Mouse (Mus musculus) kidney, postnatal 36 days (tissue): ENCODE data around the gene Thbs3.

Experiments used
- DNase-seq, 2 experiments: peaks; one replicate each; pipeline ENCODE4 v3.0.0; 2021 to 2022; ENCODE audit warnings: mixed read lengths in 2 of 2

Gene Thbs3

GRCm38 (mm10) chr3:89214681-89215411 lies at the start of gene Thbs3:
Gene Thbs3, plus strand, starts transcription at chr3:89215180.
- DNase-seq = peak in 1 of 2 experiments; percentile 29

GRCm38 (mm10) chr3:89165268-89165870 lies 49.6 kb upstream of the Thbs3 start:
- DNase-seq = no peak

- no peak for DNase-seq
These were observed 48.0 kb upstream of the Thbs3 start for GRCm38 (mm10) chr3:89166945-89167344.

- DNase-seq = no peak
These were observed 40.1 kb upstream of the Thbs3 start for GRCm38 (mm10) chr3:89174844-89175243.

- no peak for DNase-seq
These were observed 39.4 kb upstream of the Thbs3 start for GRCm38 (mm10) chr3:89175544-89175943.

- no peak for DNase-seq
These were observed 38.6 kb upstream of the Thbs3 start for GRCm38 (mm10) chr3:89176421-89176820.

GRCm38 (mm10) chr3:89177242-89178106 lies 37.5 kb upstream of the Thbs3 start, which contains the start of gene Scamp3:
Gene Scamp3, plus strand, starts transcription at chr3:89177473.
- peak; percentile 89 to 96 for DNase-seq

GRCm38 (mm10) chr3:89178107-89178385 lies 36.9 kb upstream of the Thbs3 start:
- DNase-seq = no peak

GRCm38 (mm10) chr3:89179056-89179455 lies 35.9 kb upstream of the Thbs3 start:
- no peak for DNase-seq

- no peak for DNase-seq
These were observed 33.1 kb upstream of the Thbs3 start for GRCm38 (mm10) chr3:89181749-89182500.

- no peak for DNase-seq
These were observed 32.4 kb upstream of the Thbs3 start for GRCm38 (mm10) chr3:89182531-89183057.

GRCm38 (mm10) chr3:89183058-89183958 lies 31.7 kb upstream of the Thbs3 start, which contains the start of gene Fam189b:
Gene Fam189b, plus strand, starts transcription at chr3:89183143.
- DNase-seq = peak; percentile 85 to 90

GRCm38 (mm10) chr3:89183959-89184315 lies 31.0 kb upstream of the Thbs3 start:
- DNase-seq = no peak

GRCm38 (mm10) chr3:89187197-89187596 lies 27.8 kb upstream of the Thbs3 start:
- no peak for DNase-seq

- DNase-seq = no peak
These were observed 27.1 kb upstream of the Thbs3 start for GRCm38 (mm10) chr3:89187690-89188477.

GRCm38 (mm10) chr3:89188478-89188875 lies 26.5 kb upstream of the Thbs3 start:
- no peak for DNase-seq

GRCm38 (mm10) chr3:89190436-89190835 lies 24.5 kb upstream of the Thbs3 start:
- no peak for DNase-seq

- no peak for DNase-seq
These were observed 21.6 kb upstream of the Thbs3 start for GRCm38 (mm10) chr3:89193351-89193750.

- peak; percentile 44 to 61 for DNase-seq
These were observed 21.1 kb upstream of the Thbs3 start for GRCm38 (mm10) chr3:89193853-89194252.
